Mouse (Mus musculus): Measurements from ENCODE around the gene Exo5.
A peak's percentile ranks its signal among the peaks of the same experiment; 100 is the strongest.

Gene Exo5

DNA sequence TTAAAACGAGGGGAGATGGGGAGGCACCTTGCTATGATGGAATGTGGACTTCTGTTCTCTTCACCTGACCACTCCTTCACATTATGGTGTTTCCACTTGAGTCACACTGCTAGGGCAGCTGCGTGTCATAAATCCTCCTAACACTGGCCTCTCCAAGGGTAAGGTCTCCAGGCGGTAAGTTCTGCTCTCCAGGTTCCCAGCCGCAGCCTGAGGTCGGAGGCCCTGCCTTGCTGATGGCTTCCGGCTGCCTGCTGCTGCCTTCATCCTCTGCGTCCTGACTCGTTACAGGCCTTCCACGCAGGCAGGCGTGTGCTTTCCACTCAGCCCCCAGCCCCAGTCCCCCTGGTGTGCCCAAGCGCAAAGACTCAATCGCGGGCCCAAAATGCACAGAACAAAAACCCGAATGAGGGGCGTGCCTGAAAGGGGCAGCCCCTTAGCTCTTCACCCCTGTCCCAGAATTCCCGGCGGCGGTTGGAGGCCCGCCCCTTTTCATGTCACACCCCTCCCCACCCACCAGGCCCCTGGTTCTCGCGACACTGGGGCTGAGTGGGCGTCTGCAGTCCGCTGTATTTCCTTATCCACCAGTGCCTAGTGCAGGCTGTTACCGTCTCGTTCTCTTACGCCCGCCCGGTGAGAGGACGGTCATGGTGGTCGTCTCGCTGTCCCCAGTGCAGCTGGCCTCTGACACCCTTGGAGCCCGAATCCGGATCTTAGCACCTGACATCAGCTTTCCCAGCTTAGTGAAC lies at the start of gene Exo5:
Exo5 (minus strand) TSS at position 464 of the 746 bp plus-strand sequence.
- peak; percentile 90 for DNase-seq

GRCm38 (mm10) chr4:120971842-120972241 lies 47.0 kb upstream of the Exo5 start:
- DNase-seq, result no peak

- DNase-seq, result peak; percentile 56
Measured at GRCm38 (mm10) chr4:120969382-120970146, 44.7 kb upstream of the Exo5 start.

- no peak for DNase-seq
Measured at GRCm38 (mm10) chr4:120968486-120968885, 43.7 kb upstream of the Exo5 start.

DNA sequence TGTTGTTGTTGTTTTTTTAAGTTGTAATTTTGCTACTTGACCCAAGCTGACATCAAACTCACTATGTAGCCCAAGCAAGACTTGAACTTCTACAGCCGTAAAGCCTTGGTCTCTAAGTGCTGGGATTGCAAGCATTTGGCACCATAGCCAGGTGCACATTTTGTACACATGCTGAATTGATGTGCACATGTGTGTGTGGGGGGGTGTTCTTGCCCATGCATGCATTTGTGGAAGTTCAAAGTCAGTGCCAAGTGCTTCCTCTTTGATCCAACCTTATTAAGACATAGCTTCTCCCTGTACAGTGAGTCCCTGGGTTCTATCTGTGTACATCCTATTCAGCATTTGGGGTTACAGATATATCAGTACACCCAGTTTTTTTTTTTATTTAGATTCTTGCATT lies 30.8 kb upstream of the Exo5 start:
- no peak for DNase-seq

GRCm38 (mm10) chr4:120953667-120954066 lies 28.9 kb upstream of the Exo5 start:
- no peak for DNase-seq

GRCm38 (mm10) chr4:120953038-120953437 lies 28.2 kb upstream of the Exo5 start:
- no peak for DNase-seq

DNA sequence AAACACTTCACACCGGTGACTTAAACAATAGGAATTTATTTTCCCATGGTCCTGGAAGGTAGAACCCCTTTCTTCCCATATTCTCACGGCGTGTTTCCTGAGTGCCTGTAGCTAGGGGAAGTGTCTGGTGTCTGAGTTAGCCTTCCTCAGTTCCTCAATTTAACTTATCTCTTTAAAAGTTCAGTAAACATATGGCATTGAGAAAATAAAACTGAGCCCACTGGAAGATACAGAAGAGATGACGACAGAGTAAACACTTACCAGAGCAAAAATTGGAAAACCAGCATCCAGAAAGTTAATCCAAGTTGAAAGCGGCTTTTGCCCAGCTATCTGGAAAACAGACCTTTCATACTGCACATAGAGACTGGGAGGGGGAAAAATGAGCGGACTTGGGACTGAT lies 27.3 kb upstream of the Exo5 start:
- DNase-seq, result peak; percentile 26

GRCm38 (mm10) chr4:120951428-120951973 lies 26.7 kb upstream of the Exo5 start, which contains the start of gene Zfp69:
Zfp69 (minus strand) TSS chr4:120951699.
- DNase-seq, result peak; percentile 88

GRCm38 (mm10) chr4:120950763-120951427 lies 26.1 kb upstream of the Exo5 start:
- no peak for DNase-seq

DNA sequence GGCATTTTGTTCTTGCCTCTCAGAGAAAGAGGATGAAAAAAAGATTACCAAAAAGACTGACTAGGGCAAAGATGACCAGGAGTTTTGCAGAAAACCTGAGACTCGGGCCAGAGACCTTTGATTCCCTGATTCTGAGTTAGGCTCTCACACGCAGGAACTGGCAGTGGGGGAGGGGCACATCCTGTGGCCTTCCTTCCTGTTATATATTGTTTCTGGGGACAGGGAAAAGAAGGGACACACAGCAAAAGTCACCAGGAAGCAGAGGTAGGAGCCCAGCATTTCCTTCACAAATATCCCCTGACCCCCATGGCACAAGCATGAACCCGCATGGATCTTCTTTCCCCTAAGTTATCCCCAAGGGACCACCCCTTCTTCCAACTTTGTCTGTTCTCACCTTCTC lies 24.1 kb upstream of the Exo5 start:
- peak; percentile 62 for DNase-seq

DNA sequence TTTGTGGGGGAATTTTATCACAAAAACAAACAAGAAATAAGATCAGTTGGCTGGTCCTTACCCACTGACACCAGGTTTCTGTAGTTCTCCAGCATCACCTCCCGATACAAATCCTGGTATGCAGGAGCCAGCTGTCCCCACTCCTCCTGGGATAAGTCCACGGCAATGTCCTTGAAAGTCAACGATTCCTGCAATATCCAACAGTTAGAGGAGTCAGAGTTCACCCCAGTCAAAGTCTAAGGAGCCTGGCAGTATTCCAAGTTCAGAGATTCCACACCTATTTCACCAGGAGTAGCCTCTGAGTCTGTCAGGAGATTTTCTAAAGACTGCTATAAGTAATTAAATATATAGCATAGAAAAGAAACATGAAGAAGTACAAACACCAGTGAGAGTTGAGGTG lies 10.2 kb upstream of the Exo5 start:
- peak; percentile 86 for DNase-seq

DNA sequence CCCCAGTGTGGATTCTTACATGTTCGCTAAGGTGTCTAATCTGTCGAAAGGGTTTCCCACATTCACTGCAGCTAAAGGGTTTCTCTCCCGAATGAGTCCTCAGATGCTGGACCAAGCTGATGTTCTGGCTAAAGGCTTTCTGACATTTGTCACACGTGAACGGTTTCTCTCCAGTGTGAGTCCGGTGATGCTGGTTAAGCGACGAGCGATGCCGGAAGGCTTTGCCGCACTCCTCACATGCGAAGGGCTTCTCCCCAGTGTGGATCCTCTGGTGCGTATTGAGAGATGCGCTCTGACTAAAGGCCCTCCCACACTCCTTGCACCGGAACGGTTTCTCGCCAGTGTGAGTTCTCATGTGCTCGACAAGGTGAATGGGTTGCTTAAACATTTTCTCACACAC lies 5.9 kb upstream of the Exo5 start:
- DNase-seq, result no peak

GRCm38 (mm10) chr4:120928686-120929085 lies 3.9 kb upstream of the Exo5 start:
- no peak for DNase-seq

- peak; percentile 75 for DNase-seq
Measured at GRCm38 (mm10) chr4:120925386-120925785, 569 bp upstream of the Exo5 start.

- DNase-seq, result no peak
Measured at GRCm38 (mm10) chr4:120921461-120921860, 3.4 kb downstream of the Exo5 start.

GRCm38 (mm10) chr4:120914501-120914900 lies 10.3 kb downstream of the Exo5 start:
- no peak for DNase-seq

DNA sequence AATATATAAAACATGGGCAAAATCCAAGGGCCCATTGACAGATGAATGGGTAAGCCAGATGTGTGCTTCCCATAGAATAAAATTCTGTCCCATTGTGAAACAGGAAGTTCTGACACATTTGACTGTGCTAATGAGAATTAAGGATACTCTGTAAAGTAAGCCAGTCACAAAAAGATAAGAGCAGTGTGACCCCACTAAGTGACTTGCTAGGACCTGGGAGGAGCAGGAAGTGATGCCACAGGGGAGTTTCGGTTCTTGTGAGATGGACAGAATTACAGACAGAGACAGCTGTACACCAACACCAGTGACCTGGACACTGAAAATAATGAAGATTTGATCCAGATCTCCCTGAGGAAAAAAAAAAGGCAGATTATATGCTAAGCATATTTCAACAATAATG lies 11.0 kb downstream of the Exo5 start:
- DNase-seq, result no peak

GRCm38 (mm10) chr4:120913443-120913842 lies 11.4 kb downstream of the Exo5 start:
- DNase-seq, result no peak

DNA sequence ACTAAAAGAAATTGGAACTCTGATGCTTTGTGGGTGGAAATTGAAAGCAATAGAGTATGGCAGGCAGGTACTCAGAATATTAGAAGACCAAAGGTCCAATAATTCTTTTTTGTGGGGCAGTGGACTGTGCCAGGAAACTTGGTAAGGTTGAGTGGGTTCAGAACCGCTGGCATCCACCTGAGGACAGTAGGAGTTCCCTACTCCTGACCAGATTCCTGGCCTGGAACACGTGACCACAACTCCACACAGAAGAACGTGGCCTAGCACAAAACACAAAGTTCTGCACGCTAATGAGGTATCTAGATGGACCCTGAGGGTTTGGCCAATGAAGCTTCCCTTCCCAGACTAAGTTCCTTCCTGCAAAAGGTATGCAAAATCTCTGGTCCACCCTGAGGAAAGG lies 12.0 kb downstream of the Exo5 start:
- DNase-seq, result peak; percentile 64

DNA sequence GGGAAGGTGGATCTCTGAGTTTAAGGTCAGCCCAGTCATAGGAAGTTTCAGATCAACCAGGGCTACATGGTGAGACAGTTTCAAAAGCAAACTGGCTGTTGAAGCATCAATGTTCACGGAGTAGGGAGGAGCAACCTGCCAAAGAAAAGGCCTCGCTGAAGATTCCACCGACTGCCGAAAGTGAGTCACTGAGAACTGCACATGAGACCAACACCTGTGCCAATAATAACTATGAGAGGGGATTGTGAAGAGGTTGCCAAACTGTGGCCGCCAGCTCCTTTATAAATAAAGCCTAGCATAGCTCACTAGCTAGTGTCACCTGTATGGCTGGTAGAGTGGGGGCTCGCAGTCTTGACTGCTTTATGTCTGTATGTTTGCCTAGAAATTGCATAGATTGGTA lies 13.7 kb downstream of the Exo5 start:
- no peak for DNase-seq

DNA sequence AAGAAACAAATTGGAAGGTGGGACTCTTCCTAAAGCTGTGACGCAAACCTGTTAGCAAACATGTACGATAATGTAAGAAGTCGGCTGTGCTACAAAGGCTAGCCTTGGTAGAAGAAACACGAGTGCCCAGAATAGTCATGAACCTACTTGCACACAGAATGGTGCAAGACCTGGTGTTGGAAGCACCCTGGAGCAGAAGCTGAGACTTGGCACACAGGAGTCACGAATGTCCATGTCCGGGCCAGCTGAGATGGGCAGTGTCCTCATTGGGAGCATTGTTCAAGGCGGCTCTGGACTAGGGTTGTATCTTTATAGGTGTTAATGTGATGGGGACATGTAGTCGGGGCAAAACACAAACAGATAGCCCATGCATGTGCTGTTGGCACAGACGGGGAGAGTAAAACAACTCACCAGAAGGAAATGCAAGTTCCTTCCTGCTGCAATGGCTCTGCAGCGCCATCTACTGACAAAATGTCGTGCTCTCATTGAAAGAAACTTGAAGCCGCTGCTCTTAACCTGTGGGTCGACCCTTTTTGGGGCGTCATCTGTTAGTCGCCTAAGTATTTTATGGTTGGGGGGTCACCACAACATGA lies 15.2 kb downstream of the Exo5 start:
- peak; percentile 52 for DNase-seq

DNA sequence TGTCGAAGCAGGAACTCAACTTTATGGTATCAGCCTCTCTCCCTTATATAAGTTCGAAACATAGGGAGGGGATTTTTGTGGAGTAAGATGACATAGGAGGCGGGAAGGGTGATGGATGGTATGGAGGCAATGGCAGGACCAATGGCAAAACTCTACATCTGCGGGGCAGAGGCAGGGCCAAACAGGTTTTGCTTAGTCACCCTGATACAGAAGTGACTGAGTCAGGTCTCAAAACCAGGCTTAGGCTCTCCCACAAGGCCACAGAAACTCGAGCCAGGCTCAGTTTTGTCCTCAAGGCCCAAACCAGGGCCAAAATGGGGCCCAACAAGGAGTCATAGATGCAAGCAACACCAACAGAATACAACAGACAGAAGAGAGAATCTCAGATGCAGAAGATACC lies 19.2 kb downstream of the Exo5 start:
- no peak for DNase-seq
